Mouse (Mus musculus) forebrain, embryonic 16.5 days (tissue): ENCODE measurements at regions not wholly inside any gene's neighbourhood (a gene's known extent, or its start where the extent isn't known, plus 50 kb on each side); places are given as distances from the start of the nearest gene placed in this dataset.

Source experiments
- ATAC-seq: fragments of 200-750 bp; cut with Nextera tagmentation; 2 replicates; pipeline ENCODE4 v1.8.0; 2017; ENCODE audit warnings: mild to moderate bottlenecking, moderate library complexity
- H3K27ac ChIP-seq: fragments of 300-500 bp; sonication (generic); 2 replicates; pipeline ENCODE4 v1.5.1; 2014; ENCODE audit warnings: low read length, control low read depth
- H3K27me3 ChIP-seq: fragments of 300-500 bp; sonication (generic); replicated peaks from 2 replicates; pipeline ENCODE4 v1.6.1; 2014; ENCODE audit warnings: low read length; ENCODE audit not compliant: control insufficient read depth, insufficient read depth
- H3K36me3 ChIP-seq: fragments of 300-500 bp; sonication (generic); 2 replicates; pipeline ENCODE4 v1.6.1; 2014; ENCODE audit not compliant: control insufficient read depth, insufficient read depth
- H3K4me1 ChIP-seq: fragments of 300-500 bp; sonication (generic); replicated peaks from 2 replicates; pipeline ENCODE4 v1.6.1; 2014; ENCODE audit warnings: low read length; ENCODE audit not compliant: control insufficient read depth, insufficient read depth
- H3K4me2 ChIP-seq: fragments of 300-500 bp; sonication (generic); 2 replicates; pipeline ENCODE4 v1.6.1; 2014; ENCODE audit warnings: mild to moderate bottlenecking, low read length, control low read depth
- H3K4me3 ChIP-seq: fragments of 300-500 bp; sonication (generic); replicated peaks from 2 replicates; pipeline ENCODE4 v1.5.1; 2014; ENCODE audit warnings: mild to moderate bottlenecking, low read length, control low read depth
- H3K9ac ChIP-seq: fragments of 300-500 bp; sonication (generic); replicated peaks from 2 replicates; pipeline ENCODE4 v1.6.1; 2014; ENCODE audit warnings: low read depth, low read length, control low read depth
- H3K9me3 ChIP-seq: fragments of 300-500 bp; sonication (generic); 2 replicates; pipeline ENCODE4 v1.6.1; 2016; ENCODE audit warnings: low read length; ENCODE audit not compliant: control insufficient read depth
- WGBS: fragments of 180-500 bp; shearing (Covaris S2); extraction: QIAGEN DNeasy Blood & Tissue Kit; methylation state at CpG from one replicate; pipeline ENCODE4 v1.1.7; 2014; 5-methylcytosine and 5-hydroxymethylcytosine counted together

- 72% methylated on average over 4 of the region's 4 CpGs for WGBS
- no peaks in the 10 kb centered on the region for H3K36me3 ChIP-seq
These were observed 357.7 kb downstream of the Plod2 start for GRCm38 (mm10) chr9:92899733-92900132.

GRCm38 (mm10) chr9:92907102-92907501, 365.1 kb downstream of the Plod2 start:
- no peaks in the 10 kb centered on the region for H3K4me1 ChIP-seq
- no peak overlapping the region for H3K9ac ChIP-seq

More at GRCm38 (mm10) chr9:92899733-92900132, 357.7 kb downstream of the Plod2 start:
- Histone ChIP-seq H3K9me3 (no peaks in the 10 kb centered on the region), H3K4me2 (no peak overlapping the region), H3K4me1 (no peaks in the 10 kb centered on the region), H3K9ac (no peak overlapping the region), H3K4me3 (no peak overlapping the region), H3K27me3 (no peaks in the 10 kb centered on the region), H3K27ac (no peak overlapping the region)
- peak; percentile 31; the same call in 1 of the 2 replicates for ATAC-seq

GRCm38 (mm10) chr9:92919396-92919795, 377.4 kb downstream of the Plod2 start:
- Histone ChIP-seq H3K9me3 (no peaks in the 10 kb centered on the region), H3K27ac (no peak overlapping the region), H3K9ac (no peak overlapping the region), H3K4me1 (no peaks in the 10 kb centered on the region), H3K36me3 (no peaks in the 10 kb centered on the region), H3K27me3 (no peaks in the 10 kb centered on the region), H3K4me3 (no peak overlapping the region), H3K4me2 (no peak overlapping the region)
- 90% methylated on average over 1 of the region's 1 CpGs for WGBS
- no peak for ATAC-seq

More at GRCm38 (mm10) chr9:92907102-92907501, 365.1 kb downstream of the Plod2 start:
- no peaks in the 10 kb centered on the region for H3K27me3 ChIP-seq
- H3K9me3 ChIP-seq: no peaks in the 10 kb centered on the region
- ATAC-seq: peak; percentile 64
- H3K36me3 ChIP-seq: no peaks in the 10 kb centered on the region
- H3K4me2 ChIP-seq: no peak overlapping the region
- H3K4me3 ChIP-seq: no peak overlapping the region
- H3K27ac ChIP-seq: no peak overlapping the region

GRCm38 (mm10) chr9:92930231-92930966, 388.4 kb downstream of the Plod2 start:
- WGBS: 3% methylated on average over 6 of the region's 6 CpGs
- Histone ChIP-seq H3K9me3 (peaks cover 3% of the 10 kb centered on the region), H3K4me3 (peak overlapping the region; percentile 21), H3K27me3 (no peaks in the 10 kb centered on the region), H3K36me3 (no peaks in the 10 kb centered on the region), H3K27ac (peak overlapping the region; percentile 45), H3K4me1 (peaks cover 12% of the 10 kb centered on the region), H3K4me2 (peak overlapping the region; percentile 49), H3K9ac (peak overlapping the region; percentile 46)
- ATAC-seq: peak; percentile 98

GRCm38 (mm10) chr9:92937802-92938201, 395.8 kb downstream of the Plod2 start:
- Histone ChIP-seq H3K4me3 (no peak overlapping the region), H3K9ac (no peak overlapping the region), H3K4me2 (no peak overlapping the region), H3K4me1 (no peaks in the 10 kb centered on the region), H3K9me3 (peaks cover 14% of the 10 kb centered on the region), H3K27me3 (no peaks in the 10 kb centered on the region), H3K27ac (no peak overlapping the region), H3K36me3 (no peaks in the 10 kb centered on the region)
- ATAC-seq: 0 out of 2 replicates have a peak, but pooled peaks have one; percentile 31
- 84% methylated on average over 1 of the region's 1 CpGs for WGBS

GRCm38 (mm10) chr9:92950092-92950491, 408.1 kb downstream of the Plod2 start:
- Histone ChIP-seq H3K9ac (no peak overlapping the region), H3K4me3 (no peak overlapping the region), H3K4me1 (no peaks in the 10 kb centered on the region), H3K9me3 (no peaks in the 10 kb centered on the region), H3K27me3 (no peaks in the 10 kb centered on the region), H3K36me3 (no peaks in the 10 kb centered on the region), H3K4me2 (no peak overlapping the region), H3K27ac (no peak overlapping the region)
- ATAC-seq: peak; percentile 40; the same call in 1 of the 2 replicates

GRCm38 (mm10) chr9:92963275-92963674, 421.3 kb downstream of the Plod2 start:
- no peak for ATAC-seq
- Histone ChIP-seq H3K36me3 (no peaks in the 10 kb centered on the region), H3K9ac (no peak overlapping the region), H3K27ac (no peak overlapping the region), H3K27me3 (no peaks in the 10 kb centered on the region), H3K4me3 (no peak overlapping the region), H3K4me1 (peaks cover under 1% of the 10 kb centered on the region; the same call in 1 of the 2 replicates), H3K9me3 (no peaks in the 10 kb centered on the region), H3K4me2 (no peak overlapping the region)
- 95% methylated on average over 1 of the region's 1 CpGs for WGBS

GRCm38 (mm10) chr9:92991759-92992158, 449.7 kb downstream of the Plod2 start:
- WGBS: 9% methylated on average over 6 of the region's 6 CpGs
- Histone ChIP-seq H3K4me2 (no peak overlapping the region), H3K4me3 (no peak overlapping the region), H3K36me3 (no peaks in the 10 kb centered on the region), H3K9me3 (peaks cover 6% of the 10 kb centered on the region; the same call in 1 of the 2 replicates), H3K27ac (no peak overlapping the region), H3K9ac (no peak overlapping the region), H3K27me3 (no peaks in the 10 kb centered on the region), H3K4me1 (0 out of 2 replicates have a peak, but pooled peaks cover 2% of the 10 kb centered on the region)
- no peak for ATAC-seq

GRCm38 (mm10) chr9:92996156-92996555, 454.1 kb downstream of the Plod2 start:
- Histone ChIP-seq H3K27me3 (no peaks in the 10 kb centered on the region), H3K9ac (no peak overlapping the region), H3K36me3 (no peaks in the 10 kb centered on the region), H3K9me3 (peaks cover 6% of the 10 kb centered on the region; the same call in 1 of the 2 replicates), H3K27ac (no peak overlapping the region), H3K4me1 (0 out of 2 replicates have a peak, but pooled peaks cover 2% of the 10 kb centered on the region), H3K4me3 (no peak overlapping the region), H3K4me2 (no peak overlapping the region)
- 38% methylated on average over 2 of the region's 2 CpGs for WGBS
- peak; percentile 85 for ATAC-seq
